Mouse (Mus musculus): ENCODE measurements around the gene Fam50b. TPM values are rescaled to one million over a fixed set of nuclear protein-coding genes. Genes with fewer than 3 reads are reported as not detected.

Fam50b gene
- total RNA-seq (2021), result not detected
- long read RNA-seq, experiment 1, result 0 reads
- long read RNA-seq, experiment 2, result 0 reads

- DNase-seq, result peak; percentile 17 to 44
These were observed at the start of gene Fam50b for GRCm38 (mm10) chr13:34734686-34735085. Gene Fam50b (plus strand): TSS chr13:34734850.

- DNase-seq, result peak; percentile 48 to 61
These were observed 49.5 kb upstream of the Fam50b start for GRCm38 (mm10) chr13:34685008-34685765.

GRCm38 (mm10) chr13:34691049-34691448, 43.6 kb upstream of the Fam50b start:
- DNase-seq, result no peak

- no peak for DNase-seq
These were observed 41.5 kb upstream of the Fam50b start for GRCm38 (mm10) chr13:34693111-34693510.

GRCm38 (mm10) chr13:34696734-34697332, 37.8 kb upstream of the Fam50b start:
- DNase-seq, result no peak

- no peak for DNase-seq
These were observed 34.6 kb upstream of the Fam50b start for GRCm38 (mm10) chr13:34700091-34700490.

- no peak for DNase-seq
These were observed 34.0 kb upstream of the Fam50b start for GRCm38 (mm10) chr13:34700630-34701029.

GRCm38 (mm10) chr13:34703301-34703700, 31.3 kb upstream of the Fam50b start:
- no peak for DNase-seq

GRCm38 (mm10) chr13:34703795-34704194, 30.9 kb upstream of the Fam50b start:
- no peak for DNase-seq

- no peak for DNase-seq
These were observed 29.8 kb upstream of the Fam50b start for GRCm38 (mm10) chr13:34704835-34705234.

- DNase-seq, result peak; percentile 93 to 94
These were observed 25.7 kb upstream of the Fam50b start for GRCm38 (mm10) chr13:34708955-34709354.

GRCm38 (mm10) chr13:34709566-34709965, 25.1 kb upstream of the Fam50b start:
- no peak for DNase-seq

GRCm38 (mm10) chr13:34711410-34711809, 23.2 kb upstream of the Fam50b start:
- no peak for DNase-seq

- DNase-seq, result no peak
These were observed 21.8 kb upstream of the Fam50b start for GRCm38 (mm10) chr13:34712881-34713280.

- DNase-seq, result peak; percentile 77 to 82
These were observed 19.2 kb upstream of the Fam50b start for GRCm38 (mm10) chr13:34715437-34715838.

GRCm38 (mm10) chr13:34724831-34725592, 9.6 kb upstream of the Fam50b start:
- no peak for DNase-seq

GRCm38 (mm10) chr13:34725800-34726476, 8.7 kb upstream of the Fam50b start:
- DNase-seq, result peak; percentile 65 to 79

GRCm38 (mm10) chr13:34726477-34726805, 8.2 kb upstream of the Fam50b start:
- DNase-seq, result no peak

GRCm38 (mm10) chr13:34727060-34727459, 7.6 kb upstream of the Fam50b start:
- no peak for DNase-seq

GRCm38 (mm10) chr13:34731551-34731950, 3.1 kb upstream of the Fam50b start:
- no peak for DNase-seq

- DNase-seq, result no peak
These were observed 870 bp upstream of the Fam50b start for GRCm38 (mm10) chr13:34733780-34734179.

GRCm38 (mm10) chr13:34737968-34738698, 3.5 kb downstream of the Fam50b start:
- no peak for DNase-seq

Data from adrenal gland, postnatal 36 days (tissue).